Mouse (Mus musculus) brain, embryonic 18.5 days (tissue): ENCODE data around the gene 1700013H16Rik.
"Not testable (repeated sequence)": the region's sequence is repeated elsewhere in the genome, so short reads cannot be mapped to it uniquely, and the experiment has no call there.

ENCODE experiments used
- DNase-seq: peaks from one replicate; pipeline ENCODE4 v3.0.0-alpha.2; 2012; ENCODE audit warnings: low read depth, low spot score

The 1700013H16Rik gene

DNA sequence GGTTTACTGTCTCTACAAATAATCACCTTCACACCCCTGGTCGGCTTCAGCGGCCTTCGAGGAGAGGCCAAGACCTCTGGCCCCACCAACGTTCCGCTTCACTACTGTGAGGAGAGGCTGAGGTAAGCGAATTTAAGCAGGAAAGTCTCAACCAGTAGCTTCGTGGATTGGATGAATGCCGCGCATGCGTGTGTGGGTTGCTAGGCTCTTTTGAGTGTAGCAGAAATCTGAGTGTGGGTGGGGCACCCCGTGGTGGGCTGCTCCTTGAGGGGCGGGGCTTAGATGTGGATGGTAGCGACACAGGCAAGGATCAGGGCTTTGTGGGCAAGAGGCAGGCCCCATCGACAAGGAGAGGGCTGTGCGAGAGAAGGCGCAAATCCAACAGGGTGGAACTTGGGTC is at the start of gene 1700013H16Rik:
Gene 1700013H16Rik (minus strand): TSS at position 96 of the 400 bp plus-strand sequence.
- DNase-seq: no peak

DNA sequence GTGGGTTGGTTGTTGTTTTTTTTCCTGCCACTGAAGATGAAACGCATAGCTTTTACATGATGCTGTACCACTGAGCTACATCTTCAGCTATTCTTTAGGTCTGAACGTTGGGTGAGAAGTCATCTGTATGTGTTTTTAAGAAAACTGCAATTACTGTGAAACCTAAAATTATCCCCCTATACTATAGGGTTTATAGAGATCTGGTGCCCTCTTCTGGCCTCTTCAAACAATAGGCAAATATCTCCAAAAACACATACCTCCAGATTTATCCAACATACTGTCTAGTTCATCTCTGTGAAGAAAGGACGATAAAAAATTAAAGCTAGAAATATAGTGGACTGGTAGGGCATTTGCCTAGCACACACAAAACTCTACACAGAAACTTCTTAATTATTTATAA is 41.4 kb upstream of the 1700013H16Rik start:
- DNase-seq: peak; percentile 0

DNA sequence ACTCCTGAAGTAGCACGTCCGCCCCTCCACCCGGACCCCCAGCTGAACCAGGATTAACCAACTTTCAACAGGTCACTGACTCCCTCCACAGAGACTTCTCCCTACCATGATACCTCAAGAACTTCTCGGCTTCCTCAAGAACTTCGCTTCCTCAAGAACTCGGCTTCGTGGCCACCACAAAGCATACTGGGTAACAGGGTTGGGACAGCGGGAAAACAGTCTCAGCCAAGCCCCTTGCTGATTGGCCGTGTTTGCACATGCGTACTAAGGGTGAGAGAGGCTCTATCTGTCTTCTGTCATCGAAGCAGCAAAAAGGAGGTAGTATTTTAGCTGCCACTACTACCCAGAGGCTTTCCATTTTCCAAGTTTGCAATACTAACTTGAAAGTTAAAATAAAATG is 39.9 kb upstream of the 1700013H16Rik start, which contains the start of gene Xlr:
Gene Xlr (minus strand): TSS at position 188 of the 400 bp plus-strand sequence.
- DNase-seq: not testable (repeated sequence)

- DNase-seq: no peak
Measured at GRCm38 (mm10) chrX:53776276-53776675, 18.6 kb upstream of the 1700013H16Rik start, which contains the start of gene Zfp36l3. TSS of gene Zfp36l3 (minus strand) at chrX:53776394.

DNA sequence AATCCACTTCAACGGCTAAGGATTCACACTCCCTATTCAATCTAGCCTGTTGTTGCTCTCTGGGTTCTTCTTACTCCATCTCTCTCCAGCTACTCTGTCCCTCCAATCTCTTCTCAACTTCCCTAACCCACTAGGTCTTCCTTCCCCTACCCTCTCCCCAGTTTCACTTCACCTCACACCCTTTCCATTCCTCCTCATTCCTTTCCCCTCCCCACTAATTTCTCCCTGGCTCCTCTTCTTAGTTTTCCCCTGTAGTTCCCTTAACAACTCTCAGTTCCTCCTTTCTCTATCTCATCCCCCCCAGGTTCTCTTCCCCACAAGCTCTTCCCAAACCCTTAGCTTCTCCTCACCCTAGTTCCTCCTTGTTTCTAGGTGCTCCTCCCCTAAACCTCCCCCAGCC is 4.8 kb downstream of the 1700013H16Rik start:
- DNase-seq: no peak

- no peak for DNase-seq
Measured at GRCm38 (mm10) chrX:53728967-53729366, 28.7 kb downstream of the 1700013H16Rik start.

- DNase-seq: no peak
Measured at GRCm38 (mm10) chrX:53724596-53724995, 33.0 kb downstream of the 1700013H16Rik start, which contains the start of gene 4930502E18Rik. TSS of gene 4930502E18Rik (plus strand) at chrX:53724826.

GRCm38 (mm10) chrX:53716323-53717182 is 41.1 kb downstream of the 1700013H16Rik start:
- no peak for DNase-seq

- DNase-seq: no peak
Measured at GRCm38 (mm10) chrX:53715942-53716322, 41.7 kb downstream of the 1700013H16Rik start.

DNA sequence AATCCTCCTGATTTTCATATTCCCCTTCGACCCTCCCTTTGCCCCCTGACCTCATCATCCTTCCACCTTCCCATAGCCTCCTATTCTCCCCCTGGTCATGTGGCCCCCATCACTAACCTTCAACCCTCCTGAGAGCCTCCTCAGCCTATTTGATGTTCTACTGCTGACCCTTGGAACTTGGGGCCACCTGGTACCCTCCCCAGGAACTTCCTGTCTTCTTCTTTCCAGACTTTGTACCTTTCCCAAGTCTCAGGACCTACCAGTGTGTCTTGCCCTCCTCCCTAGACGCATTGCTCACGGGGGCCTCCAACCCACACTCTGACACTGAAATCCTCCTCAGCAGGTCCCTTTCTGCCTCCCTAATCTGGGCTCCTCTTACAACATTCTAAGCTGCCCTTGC is 55.0 kb downstream of the 1700013H16Rik start:
- no peak for DNase-seq

GRCm38 (mm10) chrX:53699225-53699624 is 58.4 kb downstream of the 1700013H16Rik start:
- no peak for DNase-seq

GRCm38 (mm10) chrX:53694008-53694777 is 63.4 kb downstream of the 1700013H16Rik start:
- DNase-seq: no peak

DNA sequence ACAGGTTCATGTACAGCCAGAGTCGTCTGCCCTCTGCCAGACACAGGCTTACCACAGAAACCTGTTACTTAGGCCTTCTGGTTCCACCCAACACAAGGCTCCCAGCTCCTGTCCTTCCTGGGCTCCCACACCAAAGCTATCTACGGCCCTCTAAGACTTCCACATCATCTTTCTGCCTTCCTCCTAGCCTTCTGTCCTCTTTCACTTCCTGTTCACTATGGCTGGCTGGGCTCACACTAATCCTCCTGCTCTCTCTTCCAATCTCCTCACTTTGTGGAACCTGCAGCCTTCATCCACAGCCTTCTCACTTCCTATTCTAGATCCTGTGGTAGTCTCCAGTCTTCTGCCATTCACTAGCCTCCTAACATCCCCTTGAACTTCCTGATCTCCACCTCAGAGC is 64.5 kb downstream of the 1700013H16Rik start:
- DNase-seq: no peak
